Mouse (Mus musculus): ENCODE data around the gene Sh3glb2.

GRCm38 (mm10) chr2:30386913-30387312 lies 27.8 kb upstream of the Sh3glb2 start:
- TF ChIP-seq CTCF (IDR thresholded peaks at IDR 0.05) (no peak), EP300 (IDR thresholded peaks at IDR 0.05) (no peak)
